Mouse (Mus musculus) lung, embryonic 15.5 days (tissue): ENCODE measurements around the gene Celsr2. TPM values are rescaled to one million over a fixed set of nuclear protein-coding genes. Genes with fewer than 3 reads are reported as not detected.

Experiments
- polyA plus RNA-seq: library from polyadenylated mRNA; unstranded; fragments of >200 nt; fragmentation: Nextera tagmentation; extraction: Ambion mirVana; gene quantifications from 2 replicates; pipeline ENCODE4 v1.2.1, GENCODE M21; 2015

The Celsr2 gene
- polyA plus RNA-seq, 1 experiment from 2014 or later = 7.5 TPM

Other genes starting within 250 kb of the Celsr2 start
- gene Amigo1, start 229.2 kb downstream of the Celsr2 start, polyA plus RNA-seq = 2.0 and 3.0 TPM in 2 replicates
- gene Cyb561d1, start 214.3 kb downstream of the Celsr2 start, polyA plus RNA-seq = 2.6 and 3.4 TPM in 2 replicates
- gene Atxn7l2, start 204.6 kb downstream of the Celsr2 start, polyA plus RNA-seq = 14.5 TPM in 2 replicates
- 0.42 and 0.54 TPM in 2 replicates for gene Sypl2, start 188.9 kb downstream of the Celsr2 start, polyA plus RNA-seq
- gene Psma5, start 158.6 kb downstream of the Celsr2 start, polyA plus RNA-seq = 289 and 312 TPM in 2 replicates
- gene Sort1, start 131.5 kb downstream of the Celsr2 start, polyA plus RNA-seq = 24.8 and 28.0 TPM in 2 replicates
- 2.8 and 9.3 TPM in 2 replicates for gene Mybphl, start 50.6 kb downstream of the Celsr2 start, polyA plus RNA-seq
- 79.8 and 81.5 TPM in 2 replicates for gene Psrc1, start 31.7 kb downstream of the Celsr2 start, polyA plus RNA-seq
- 115 and 116 TPM in 2 replicates for gene Sars, start 29.7 kb upstream of the Celsr2 start, polyA plus RNA-seq
- 0.99 and 1.1 TPM in 2 replicates for gene 1700013F07Rik, start 118.6 kb upstream of the Celsr2 start, polyA plus RNA-seq
- gene 5330417C22Rik, start 121.0 kb upstream of the Celsr2 start, polyA plus RNA-seq = 16.4 and 16.6 TPM in 2 replicates
- 43.1 and 43.3 TPM in 2 replicates for gene Tmem167b, start 146.9 kb upstream of the Celsr2 start, polyA plus RNA-seq
- gene Taf13, start 156.1 kb upstream of the Celsr2 start, polyA plus RNA-seq = 40.3 and 44.6 TPM in 2 replicates
- 10.4 and 10.8 TPM in 2 replicates for gene Wdr47, start 175.7 kb upstream of the Celsr2 start, polyA plus RNA-seq
- gene Clcc1, start 238.4 kb upstream of the Celsr2 start, polyA plus RNA-seq = 87.4 and 90.2 TPM in 2 replicates